Comparison of ENCODE assay signal across 9 mouse cellular contexts in the genomic region with DNA sequence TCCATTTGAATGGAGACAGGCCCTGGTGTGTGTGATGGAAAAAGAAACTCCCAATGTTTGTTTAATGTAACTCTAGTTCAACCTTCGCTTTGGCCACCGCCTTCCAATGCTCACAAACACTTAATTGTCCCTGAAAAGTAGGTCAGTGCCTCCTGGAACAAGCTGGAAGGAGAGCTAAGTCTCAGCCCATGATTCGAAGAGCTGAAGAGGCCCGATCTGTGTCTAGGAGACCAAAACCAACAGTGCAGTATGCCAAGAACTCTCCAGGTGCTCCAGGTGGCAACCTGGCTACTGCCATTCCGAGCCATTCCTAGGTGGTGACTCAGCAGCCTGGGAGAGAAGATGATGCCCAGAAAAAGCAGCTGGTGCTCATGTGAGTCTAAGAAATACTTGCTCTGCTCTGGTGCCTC.
DNase-seq lines count a peak whose midpoint lies in the region; ATAC-seq and TF ChIP-seq lines count a peak whose summit lies in the region.
"Had no signal": no experiment of that assay in that cellular context is flagged by ENCODE, and none has a peak within 500 bp of the region (broad histone marks: within the 10 kb centered on the region; RNA-seq: fewer than 3 reads in every experiment).

No protein-coding gene starts in this region.

- ATAC-seq in heart, embryonic 15.5 days (replicated peaks; ENCODE audit: insufficient number of reproducible peaks, insufficient read depth, low FRiP score, low read depth), result no peak
- ATAC-seq in lung, embryonic 14.5 days (ENCODE audit: insufficient read depth), result 0 out of 2 replicates have a peak, but pooled peaks have one; percentile 14

- DNase-seq in heart, postnatal 14 days, result no peak
- peak; percentile 82 for DNase-seq in Muller cell, postnatal 12 days (ENCODE audit: inconsistent ontology term)
- DNase-seq in cerebellum, postnatal 36 days, result peak; percentile 79 to 83
- peak; percentile 66 for DNase-seq in lung, embryonic 14.5 days
- DNase-seq in ovary, adult 18-20 months (ENCODE audit: low spot score), result no peak
- no peak for DNase-seq in testis, postnatal 10 days (ENCODE audit: low spot score)
- DNase-seq in c-Kit-positive CD71-positive TER-119-positive erythroid progenitor cells, embryonic 14.5 days (ENCODE audit: low spot score), result no peak
- DNase-seq: right cerebral cortex, adult 18-20 months had no signal

- H3K36me3 ChIP-seq in heart, embryonic 15.5 days, result no peaks in the 10 kb centered on the region
- no peaks in the 10 kb centered on the region for H3K36me3 ChIP-seq in lung, embryonic 14.5 days (ENCODE audit: insufficient read depth)

- peak overlapping the region; percentile 62 for H3K27ac ChIP-seq in heart, embryonic 15.5 days
- H3K27ac ChIP-seq in lung, embryonic 14.5 days (ENCODE audit: low read depth), result peak overlapping the region; percentile 72

- H3K4me1 ChIP-seq in heart, embryonic 15.5 days (replicated peaks), result peaks cover 45% of the 10 kb centered on the region
- H3K4me1 ChIP-seq in lung, embryonic 14.5 days (ENCODE audit: insufficient read depth), result peaks cover 27% of the 10 kb centered on the region

- H3K4me3 ChIP-seq in heart, embryonic 15.5 days, result no peak overlapping the region
- H3K4me3 ChIP-seq in lung, embryonic 14.5 days (ENCODE audit: low read depth, low read length), result no peak overlapping the region

- TF ChIP-seq CTCF in lung, embryonic 14.5 days (IDR thresholded peaks at IDR 0.05; ENCODE audit: low read depth), result no peak

- H3K9ac ChIP-seq in heart, embryonic 15.5 days, result no peak overlapping the region
- H3K9ac ChIP-seq in lung, embryonic 14.5 days, result no peak overlapping the region

- intact Hi-C loops in heart, postnatal 14 days (cut with DNase I), result loop anchor here (2.0 kb wide), 1 partner anchor 35 kb away; no protein-coding TSS in a partner anchor

- WGBS in heart, embryonic 15.5 days, result 72% methylated on average over 5 of the region's 5 CpGs
- 37% methylated on average over 5 of the region's 5 CpGs for WGBS in lung, embryonic 14.5 days

- no peaks in the 10 kb centered on the region for H3K27me3 ChIP-seq in heart, embryonic 15.5 days
- H3K27me3 ChIP-seq in lung, embryonic 14.5 days (ENCODE audit: insufficient read depth, low read length), result no peaks in the 10 kb centered on the region

- no peaks in the 10 kb centered on the region for H3K9me3 ChIP-seq in heart, embryonic 15.5 days (replicated peaks)
- H3K9me3 ChIP-seq in lung, embryonic 14.5 days (ENCODE audit: low read depth, low read length), result no peaks in the 10 kb centered on the region

- no peak overlapping the region for H3K4me2 ChIP-seq in heart, embryonic 15.5 days
- H3K4me2 ChIP-seq in lung, embryonic 14.5 days, result 0 out of 2 replicates have a peak overlapping the region, but pooled peaks have one; percentile 3

Comparison
In these comparisons a context has a peak if more than half of its experiments do, and no peak if none do; other contexts are left out.
1. DNase-seq: peak in Muller cell, postnatal 12 days (single experiment), cerebellum, postnatal 36 days (2 of 2) and lung, embryonic 14.5 days (single experiment); none in heart, postnatal 14 days (0 of 2), ovary, adult 18-20 months (single experiment), testis, postnatal 10 days (single experiment) and c-Kit-positive CD71-positive TER-119-positive erythroid progenitor cells, embryonic 14.5 days (single experiment).